Mouse (Mus musculus) gastrocnemius, postnatal 25 days (tissue): ENCODE data around the gene Gm21915. TPM values are rescaled to one million over a fixed set of nuclear protein-coding genes. Genes with fewer than 3 reads are reported as not detected.

Source experiments
- DNase-seq: peaks from one replicate; pipeline ENCODE4 v3.0.0; 2022
- long read RNA-seq, 2 experiments: library from polyadenylated mRNA; stranded (forward); transcript quantifications; one replicate each; pipeline ENCODE4 v2.0.0; 2021
- total RNA-seq, 2 experiments: library from RNA; stranded (reverse); gene quantifications; 1 replicate in 1 of 2; 2 replicates in 1 of 2; pipeline ENCODE4 v1.2.3; 2021

The Gm21915 gene
- total RNA-seq, result not detected
- long read RNA-seq, experiment 1, result 0 reads
- long read RNA-seq, experiment 2, result 0 reads

DNA sequence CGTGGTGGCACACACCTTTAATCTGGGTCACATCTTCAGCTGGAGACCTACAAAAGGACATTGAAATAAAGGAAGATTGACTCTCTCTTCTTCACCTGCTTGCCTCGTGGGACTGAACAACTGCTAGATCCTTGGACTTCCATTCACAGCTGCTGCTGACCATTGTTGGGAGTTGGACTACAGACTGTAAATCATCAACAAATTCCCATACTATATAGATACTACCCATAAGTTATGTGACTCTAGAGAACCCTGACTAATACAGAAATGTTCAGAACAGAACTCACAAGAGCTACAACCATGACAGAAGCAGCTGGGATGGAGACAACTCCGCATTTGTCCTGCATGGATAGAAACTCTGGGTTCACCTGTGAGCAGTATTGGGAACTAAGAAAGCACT is at the start of gene Gm21915:
Gene Gm21915, plus strand, starts transcription at position 301 of the 400 bp plus-strand sequence.
- no peak for DNase-seq

DNA sequence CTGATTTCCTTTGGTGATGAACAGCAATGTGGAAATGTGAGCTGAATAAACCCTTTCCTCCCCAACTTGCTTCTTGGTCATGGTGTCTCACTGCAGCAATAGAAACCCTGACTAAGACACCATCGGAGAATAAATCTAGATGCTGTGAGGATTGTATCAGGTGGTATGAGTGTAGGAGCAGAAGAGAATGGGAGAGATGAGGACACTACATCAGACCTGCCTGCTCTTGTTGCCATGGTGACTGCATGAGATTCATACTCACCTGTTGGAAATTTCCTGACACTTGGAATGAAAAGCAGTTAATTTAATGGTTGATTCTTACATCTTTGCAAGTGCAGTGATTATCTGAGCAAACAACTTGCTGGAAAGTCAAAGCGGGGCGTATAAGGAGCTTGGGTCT is 48.1 kb upstream of the Gm21915 start:
- DNase-seq, result no peak

DNA sequence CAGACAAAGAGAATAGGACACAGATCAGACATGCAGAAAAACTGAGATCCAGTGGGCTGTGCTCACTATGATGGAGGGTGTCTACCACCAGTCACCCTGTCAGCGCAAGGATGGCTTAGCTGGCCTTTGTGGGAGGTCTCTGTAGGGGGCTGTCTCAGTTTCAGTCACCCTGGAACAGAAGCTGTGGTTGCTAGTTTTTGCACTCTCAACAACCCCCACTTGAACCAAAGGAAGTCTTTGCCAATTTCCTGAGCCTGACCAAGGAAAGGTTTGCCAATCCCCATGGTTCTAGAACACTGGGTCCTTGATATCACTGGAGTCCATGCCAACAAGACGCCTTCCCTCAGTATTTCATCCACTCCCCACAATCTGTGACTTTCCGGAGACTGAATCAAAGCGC is 47.6 kb upstream of the Gm21915 start:
- no peak for DNase-seq

DNA sequence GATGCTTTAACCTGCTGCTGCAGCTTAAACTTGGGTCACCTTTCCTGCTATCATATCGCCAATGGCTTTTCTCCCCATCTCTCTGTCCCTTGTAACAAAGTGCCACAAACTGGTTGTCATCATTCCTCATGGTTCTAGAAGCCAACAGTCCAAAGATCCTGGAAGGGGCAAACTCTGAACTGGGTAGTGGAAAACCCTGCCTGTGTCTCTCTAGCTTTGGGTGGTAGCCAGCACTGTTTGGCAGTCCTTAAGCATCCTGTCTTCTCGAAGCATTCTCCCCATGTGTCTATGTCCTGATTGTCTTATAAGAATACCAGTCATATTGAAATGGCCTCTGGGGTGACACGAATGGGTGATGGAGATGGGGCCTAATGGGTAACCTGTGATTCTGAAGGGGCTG is 45.1 kb upstream of the Gm21915 start:
- no peak for DNase-seq

DNA sequence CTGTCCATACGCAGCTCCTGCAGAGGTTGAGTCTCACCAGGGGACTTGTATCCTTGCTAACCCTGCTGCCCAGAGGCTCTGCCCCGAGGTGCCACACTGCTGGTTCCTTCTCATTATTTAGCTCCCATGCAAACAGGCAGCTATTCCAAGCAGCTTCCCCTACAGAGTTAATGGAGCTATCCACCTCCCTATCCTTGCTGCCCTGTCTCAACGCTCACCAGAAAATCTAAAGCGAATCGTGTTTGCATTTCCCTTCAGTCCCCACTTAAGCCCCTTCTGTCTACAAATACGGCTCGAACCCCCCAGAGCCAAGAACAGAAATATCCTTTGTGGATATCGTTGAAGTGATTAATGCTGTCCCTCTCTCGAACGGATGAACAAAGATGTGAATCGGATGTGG is 43.8 kb upstream of the Gm21915 start:
- no peak for DNase-seq

DNA sequence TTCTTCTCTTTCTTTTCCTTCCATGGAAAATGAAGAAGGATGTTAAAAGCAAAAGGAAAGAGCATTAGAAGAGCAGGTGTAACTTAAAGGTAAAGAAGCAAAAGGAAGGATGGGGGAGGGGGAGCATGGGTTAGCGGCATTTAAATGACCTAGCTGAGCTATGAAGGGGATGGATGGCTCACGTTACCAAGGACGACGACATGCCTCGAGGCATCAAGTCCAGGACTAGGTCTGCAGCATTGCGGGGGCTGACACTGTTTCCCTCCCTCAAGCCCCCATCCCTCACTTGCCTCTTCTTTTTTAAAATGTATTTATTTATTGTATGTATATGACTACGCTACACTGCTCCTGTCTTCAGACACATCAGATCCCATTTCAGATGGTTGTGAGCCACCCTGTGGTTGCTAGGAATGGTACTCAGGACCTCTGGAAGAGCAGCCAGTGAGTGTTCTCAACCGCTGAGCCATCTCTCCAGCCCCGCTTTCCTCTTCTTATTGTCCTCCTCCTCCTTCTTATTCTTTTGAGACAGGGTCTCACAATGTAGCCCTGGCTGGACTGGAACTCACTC is 43.2 kb upstream of the Gm21915 start:
- DNase-seq, result no peak

DNA sequence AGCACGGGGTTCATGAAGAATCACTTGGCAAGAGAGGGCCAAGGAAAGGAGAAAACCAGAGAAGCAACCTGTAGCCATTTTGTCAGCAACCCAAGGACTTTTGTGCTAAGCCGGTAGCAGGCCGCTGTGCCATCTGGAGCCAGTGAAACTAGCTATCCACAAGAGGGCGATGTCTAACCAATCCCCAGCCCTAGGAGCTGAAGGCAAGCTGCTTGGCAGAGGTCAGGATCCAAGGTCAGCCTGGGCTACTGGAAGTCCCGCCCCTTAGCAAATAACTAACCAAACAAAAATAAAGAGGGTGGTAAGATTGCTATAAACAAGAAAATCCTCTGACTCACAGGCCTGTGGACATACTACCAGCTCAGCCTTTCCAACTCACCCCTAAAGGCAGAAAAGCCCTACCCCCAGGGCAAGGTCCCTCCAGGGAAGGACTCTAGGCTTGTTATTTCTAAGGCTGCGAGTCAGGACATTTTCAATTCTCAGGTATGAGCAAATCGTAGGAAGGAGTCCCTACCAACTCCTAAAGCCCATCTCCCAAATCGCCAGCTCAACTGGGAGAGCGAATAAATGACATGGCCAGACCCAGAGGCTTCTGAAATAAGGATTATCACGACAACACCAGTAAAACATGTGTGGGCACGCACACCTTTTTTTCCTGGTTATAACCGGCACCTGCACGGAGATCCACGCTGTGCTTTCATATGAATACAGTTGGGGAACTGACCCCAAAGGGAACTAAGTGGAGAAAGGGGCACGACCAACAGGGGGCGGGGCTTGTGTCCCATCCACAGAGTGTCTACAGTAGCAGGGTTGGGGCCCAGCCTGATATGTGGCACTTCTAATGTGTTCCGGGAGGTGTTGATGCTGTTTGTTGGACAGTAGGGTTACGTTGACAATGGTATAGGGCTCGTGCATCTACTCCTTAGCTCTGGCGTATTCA is 42.0 kb upstream of the Gm21915 start:
- DNase-seq, result peak; percentile 24

DNA sequence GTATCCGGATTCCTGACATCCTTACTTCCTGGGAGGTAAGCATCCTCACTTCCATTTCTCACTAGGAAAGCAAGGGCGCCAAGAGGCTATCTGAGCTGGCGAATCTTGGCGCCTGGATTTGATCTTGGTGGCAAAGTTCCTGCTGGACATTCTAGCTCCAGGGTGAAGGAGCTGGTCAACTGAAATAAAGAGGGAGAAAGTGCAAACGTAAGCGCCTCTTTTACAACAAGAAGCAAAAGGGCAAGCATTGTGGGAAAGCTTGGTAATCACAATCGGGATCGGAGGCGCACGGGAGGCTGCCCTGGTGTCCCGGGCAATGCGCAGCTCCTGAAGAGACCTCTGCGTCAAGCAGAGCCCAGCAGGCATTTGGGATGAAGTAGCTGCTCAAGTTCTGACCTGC is 41.0 kb upstream of the Gm21915 start:
- DNase-seq, result no peak

DNA sequence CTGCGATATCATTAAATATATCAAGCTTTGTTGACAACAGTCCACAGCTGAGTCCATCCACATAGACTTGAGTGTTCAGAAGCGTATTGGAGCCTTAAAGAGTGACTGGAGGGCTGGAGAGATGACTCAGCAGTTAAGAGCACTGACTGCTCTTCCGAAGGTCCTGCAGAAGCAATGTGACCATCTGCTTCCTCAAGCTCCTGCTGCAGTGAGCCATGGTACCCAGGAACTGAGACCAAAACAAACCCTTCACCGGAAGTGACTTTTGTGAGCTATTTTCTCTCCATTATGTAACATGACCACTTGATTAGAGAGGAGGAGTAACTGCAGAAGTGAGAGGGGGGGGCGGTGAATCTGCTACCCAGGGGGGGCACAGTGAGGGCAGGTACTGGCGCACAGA is 39.3 kb upstream of the Gm21915 start:
- DNase-seq, result no peak

DNA sequence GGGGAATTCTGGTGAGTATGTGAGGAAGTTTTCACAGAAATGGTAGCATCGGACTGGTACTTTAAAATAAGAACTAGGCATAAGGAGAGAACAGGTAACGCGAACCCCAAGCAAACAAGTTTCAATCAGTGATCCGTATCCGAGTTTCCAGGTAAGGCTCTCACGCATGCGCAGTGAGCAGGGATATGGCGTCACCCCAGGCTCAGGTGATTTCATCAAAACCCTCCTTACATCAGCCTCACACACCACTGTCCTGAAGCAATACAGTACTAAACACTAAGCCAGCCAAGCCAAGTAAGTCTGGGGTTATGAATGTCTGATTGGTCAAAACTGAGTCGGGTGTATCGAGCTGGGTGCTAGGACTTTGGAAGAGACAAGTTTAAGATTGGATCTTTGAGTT is 38.9 kb upstream of the Gm21915 start:
- no peak for DNase-seq

DNA sequence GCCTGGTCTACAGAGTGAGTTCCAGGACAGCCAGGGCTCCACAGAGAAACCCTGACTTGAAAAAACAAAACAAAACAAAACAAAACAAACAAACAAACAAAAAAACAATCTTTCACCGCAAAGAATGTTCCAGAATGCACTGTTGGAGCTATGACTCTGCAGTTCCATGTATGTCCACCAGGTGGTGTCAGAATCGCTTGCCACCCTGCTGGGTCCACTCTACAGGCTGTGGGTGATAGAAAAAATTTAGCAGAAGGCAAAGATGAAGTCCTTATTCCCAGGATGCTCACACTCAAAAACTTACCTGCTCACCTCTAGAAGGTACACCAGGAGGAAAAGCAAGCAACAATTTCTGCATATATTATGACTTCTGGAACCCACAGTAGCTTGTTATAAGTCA is 34.4 kb upstream of the Gm21915 start:
- peak; percentile 24 for DNase-seq

DNA sequence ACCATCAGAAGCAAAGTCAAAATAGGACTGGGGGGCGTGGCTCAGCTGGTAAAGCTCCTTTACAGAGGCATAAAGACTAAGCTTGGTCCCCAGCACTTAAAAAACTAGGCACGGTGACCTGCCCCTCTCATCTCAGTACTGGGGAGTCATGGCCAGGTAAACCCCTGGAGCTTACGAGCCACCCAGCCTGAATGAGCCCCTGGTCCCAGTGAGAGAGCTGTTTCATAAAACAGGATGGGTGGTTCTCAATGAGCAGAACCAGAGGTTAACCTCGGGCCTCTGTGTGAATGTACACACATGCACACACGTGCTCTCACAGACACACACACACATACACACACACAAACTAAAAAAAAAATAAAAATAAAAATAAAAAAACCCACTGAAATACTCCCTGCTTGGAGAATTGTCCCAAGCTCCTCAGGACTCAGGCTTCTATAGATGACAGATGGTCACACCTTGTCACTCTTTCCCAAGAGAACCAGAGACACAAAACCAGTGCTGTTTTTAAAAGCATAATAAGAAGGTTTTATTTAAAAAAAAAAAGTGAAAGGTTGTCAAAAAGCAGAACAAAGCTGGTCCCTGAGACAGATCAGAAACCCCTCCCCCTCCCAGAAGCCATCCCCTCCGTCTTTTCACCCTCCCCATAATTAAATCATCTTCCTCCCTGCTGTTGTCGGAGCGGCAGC is 32.6 kb upstream of the Gm21915 start:
- no peak for DNase-seq

DNA sequence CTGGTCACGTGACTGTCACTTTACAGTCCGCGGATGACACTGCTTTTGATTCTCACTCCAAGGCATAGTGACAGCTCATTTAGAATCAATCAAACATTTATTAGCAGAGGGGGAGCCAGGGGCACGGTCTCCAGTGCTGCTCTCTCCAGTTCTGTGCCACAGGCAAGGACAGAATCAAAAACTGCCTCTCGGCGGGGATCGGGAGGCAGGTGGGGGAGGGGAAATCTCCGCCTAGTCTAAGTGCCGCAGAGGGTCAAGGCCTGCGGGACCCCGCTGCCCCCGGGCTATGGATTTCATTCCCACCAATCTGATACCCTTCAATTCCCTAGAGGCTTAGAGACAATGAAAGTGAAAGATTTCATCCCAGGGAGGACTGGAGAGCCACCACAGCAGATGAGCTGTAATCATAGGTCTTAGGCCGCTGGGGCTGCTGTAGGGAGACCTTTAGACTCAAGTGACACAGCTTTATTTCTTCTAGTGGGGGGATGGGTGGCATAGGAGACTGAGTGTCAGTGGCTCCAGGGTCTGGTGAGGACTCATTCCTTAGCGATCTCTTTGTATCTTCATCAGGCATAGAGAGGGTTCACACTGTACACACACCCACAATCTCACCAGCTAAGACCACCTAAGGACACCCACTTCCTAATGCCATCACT is 31.9 kb upstream of the Gm21915 start:
- DNase-seq, result no peak

DNA sequence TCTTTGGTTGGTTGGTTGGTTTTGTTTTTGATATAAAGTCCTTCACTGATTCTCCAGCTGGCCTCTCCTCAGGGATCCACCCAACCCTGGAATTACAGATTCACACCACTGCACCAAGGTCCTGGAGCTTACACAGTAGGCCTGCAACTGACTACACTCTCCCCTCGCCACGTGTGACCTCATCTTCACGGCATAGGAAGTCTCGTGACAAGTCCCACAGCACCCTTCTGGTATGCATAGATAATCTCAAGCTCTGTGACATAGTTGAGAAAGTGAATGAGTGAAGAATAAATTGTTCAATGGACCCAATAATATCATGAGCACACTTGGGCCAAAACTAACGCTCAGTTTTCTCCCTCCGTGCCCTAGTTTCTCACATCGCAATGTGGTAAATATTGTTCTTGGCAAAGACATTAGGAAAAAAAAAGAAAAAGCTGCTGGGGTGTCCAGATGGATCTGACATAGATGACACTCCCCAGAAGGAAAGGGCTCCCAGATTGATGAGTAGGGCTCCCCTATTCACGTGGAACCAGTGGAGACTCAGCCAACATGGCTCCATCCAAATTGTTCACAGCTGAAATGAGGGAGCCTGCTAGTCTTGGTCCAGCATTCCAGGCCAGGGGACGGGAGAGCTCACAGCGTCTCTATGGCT is 30.8 kb upstream of the Gm21915 start:
- DNase-seq, result peak; percentile 36

DNA sequence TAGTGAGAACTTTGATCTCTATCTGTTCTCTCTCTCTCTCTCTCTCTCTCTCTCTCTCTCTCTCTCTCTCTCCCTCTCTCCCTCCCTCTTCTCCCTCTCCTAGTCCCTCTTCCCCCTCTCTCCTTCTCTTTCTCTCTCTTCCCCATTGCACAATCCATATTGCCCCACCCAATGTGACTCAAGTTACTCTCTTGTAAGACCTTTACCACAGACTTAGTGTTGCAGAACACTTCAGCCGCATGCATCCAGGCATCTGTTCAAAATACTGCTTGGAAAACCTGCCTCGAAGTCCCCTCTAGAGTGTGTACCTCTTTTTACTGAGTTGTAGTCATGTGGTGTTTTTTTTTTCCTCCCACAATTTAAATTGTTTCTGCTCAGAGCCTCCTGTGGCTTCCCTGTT is 29.1 kb upstream of the Gm21915 start:
- DNase-seq, result no peak

DNA sequence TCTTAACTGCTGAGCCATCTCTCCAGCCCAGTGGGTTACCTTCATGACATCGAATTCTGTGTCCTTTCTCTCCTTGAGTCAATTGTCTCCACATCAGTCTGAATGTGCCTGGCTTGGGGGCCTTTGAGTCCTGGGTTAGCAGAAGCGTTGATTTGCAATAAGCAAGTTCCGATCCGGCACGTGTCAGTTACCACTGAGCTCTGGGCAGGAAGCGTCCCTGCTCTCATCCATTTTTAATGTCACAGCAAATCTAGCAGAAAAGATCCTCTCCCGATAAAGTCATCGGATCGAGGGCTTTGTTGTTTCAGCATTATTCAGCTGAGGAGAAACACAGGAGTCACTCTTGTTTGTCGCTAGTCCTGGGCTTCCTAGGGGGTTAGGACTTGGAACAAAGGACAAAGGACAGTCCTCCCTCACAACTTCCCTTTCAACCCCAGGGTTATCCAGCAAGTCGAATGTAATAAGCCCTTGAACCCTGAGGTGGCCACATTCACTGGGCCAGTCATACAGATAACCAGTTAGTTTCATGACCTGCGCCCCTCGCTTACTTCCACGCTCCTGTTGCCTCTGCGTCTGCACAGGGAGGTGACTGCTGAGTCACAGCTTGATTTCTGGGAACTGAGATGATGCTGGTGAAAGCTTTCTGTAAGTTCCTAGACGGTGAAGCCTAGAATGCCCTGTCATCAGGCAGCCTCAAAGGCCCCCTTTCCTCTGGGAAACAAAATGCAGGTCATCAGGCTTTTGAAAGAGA is 27.8 kb upstream of the Gm21915 start:
- no peak for DNase-seq

DNA sequence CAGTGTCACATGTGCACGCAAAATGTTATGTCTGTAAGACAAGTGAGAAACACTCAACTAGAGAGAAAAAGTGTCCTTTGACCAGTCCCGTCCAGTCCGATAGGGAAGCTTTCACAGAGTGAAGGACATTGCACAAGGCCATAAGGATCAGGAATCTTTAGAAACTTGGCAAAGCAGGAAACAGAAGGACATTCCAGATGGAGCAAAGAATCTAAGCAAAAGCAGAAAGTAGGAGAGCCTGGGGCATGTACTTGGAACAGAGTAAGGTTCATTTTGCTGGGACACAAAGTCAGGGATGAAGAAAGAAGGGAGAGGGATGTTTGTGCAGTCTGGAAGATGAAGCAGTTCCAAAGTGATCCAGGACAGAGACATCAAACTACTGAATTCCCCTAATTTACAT is 21.0 kb upstream of the Gm21915 start:
- DNase-seq, result no peak

DNA sequence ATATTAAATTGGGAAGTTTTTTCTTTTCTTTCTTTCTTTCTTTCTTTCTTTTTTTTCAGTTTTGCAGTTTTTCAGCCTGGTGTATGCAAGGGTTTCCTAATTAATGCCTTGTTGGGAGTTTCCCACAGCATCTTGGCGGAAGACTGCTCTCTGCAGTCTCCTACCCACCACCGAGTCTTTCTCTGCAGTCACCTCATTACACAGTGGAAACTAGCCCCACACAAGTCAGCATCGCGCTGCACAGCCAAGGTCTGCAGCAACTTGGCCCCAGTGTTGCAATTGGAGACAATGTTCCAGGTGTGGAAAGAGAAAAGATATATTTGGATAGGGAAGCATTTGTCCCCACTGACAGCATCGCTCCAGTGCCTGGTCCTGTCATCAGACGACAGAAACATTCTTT is 20.4 kb upstream of the Gm21915 start:
- no peak for DNase-seq

DNA sequence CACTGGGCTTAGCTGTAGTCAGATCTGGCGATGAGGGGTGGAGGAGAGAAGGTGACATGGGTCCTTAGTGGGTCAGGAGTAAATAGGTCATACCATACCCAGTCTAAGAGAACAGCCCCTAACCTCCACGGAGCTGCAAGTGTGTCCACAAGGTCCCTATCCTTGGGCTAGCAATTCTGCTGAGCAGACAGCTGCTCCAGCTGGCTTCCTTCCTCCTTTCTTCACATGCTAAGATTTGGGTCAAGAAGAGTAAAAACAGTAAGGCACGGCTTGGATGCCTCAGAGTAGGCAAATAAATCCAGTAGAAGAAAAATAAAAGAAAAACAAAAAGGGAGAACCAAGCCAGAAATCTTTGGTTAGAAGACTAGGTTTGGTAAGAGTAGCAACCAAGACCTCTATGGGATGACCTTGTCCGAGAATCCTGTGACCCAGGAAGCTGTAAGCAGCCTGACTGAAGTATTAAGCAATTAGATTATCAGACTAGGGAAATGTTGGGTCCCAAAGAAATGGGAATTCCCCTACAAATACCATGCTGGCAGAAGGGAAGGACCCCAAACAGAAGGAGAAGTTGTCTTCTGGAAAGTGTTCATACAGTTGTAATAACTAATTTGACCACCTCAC is 19.1 kb upstream of the Gm21915 start:
- DNase-seq, result no peak

DNA sequence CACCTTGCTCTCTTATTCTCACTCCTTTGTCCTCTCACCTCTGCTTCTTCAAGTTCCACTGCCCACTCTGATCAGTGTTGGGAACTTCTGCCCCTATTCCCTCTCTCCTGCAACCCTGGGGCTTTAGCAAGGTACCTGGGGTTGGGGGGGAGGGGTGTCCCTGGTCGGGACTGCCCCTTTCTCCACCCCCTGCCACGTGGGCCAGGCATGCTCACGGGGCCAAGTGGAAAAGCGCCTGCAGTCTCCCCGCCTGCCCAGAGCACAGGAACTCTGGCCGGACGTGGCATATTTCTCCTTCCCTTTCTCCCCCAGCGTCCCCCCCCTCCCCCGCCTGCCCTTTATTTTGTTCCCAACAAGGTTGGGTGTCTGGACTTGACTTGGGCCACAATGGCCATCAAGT is 17.7 kb upstream of the Gm21915 start:
- no peak for DNase-seq
